Mouse (Mus musculus) myocyte (in vitro differentiated cells): Measurements from ENCODE around the gene Sfxn1.

Experiments
- CEBPB ChIP-seq: IDR thresholded peaks from 2 replicates; pipeline ENCODE4 v1.6.1; 2011; ENCODE audit warnings: mild to moderate bottlenecking, moderate library complexity; ENCODE audit not compliant: poor library complexity, insufficient read depth, severe bottlenecking
- E2F4 ChIP-seq: IDR thresholded peaks from one replicate; pipeline ENCODE4 v1.6.1; 2011; ENCODE audit warnings: mild to moderate bottlenecking, control low read depth, moderate library complexity; ENCODE audit not compliant: insufficient read depth
- MAX ChIP-seq: IDR thresholded peaks from one replicate; pipeline ENCODE4 v1.6.1; 2011; ENCODE audit warnings: low read depth, mild to moderate bottlenecking, control low read depth
- MYOD1 ChIP-seq, 3 experiments: IDR thresholded peaks; one replicate each; pipeline ENCODE4 v1.6.1; 2011; ENCODE audit warnings: control low read depth in 2 of 3, low read depth in 2 of 3, mild to moderate bottlenecking in 2 of 3, moderate library complexity in 1 of 3; ENCODE audit not compliant: insufficient read length in 2 of 3, control insufficient read depth in 1 of 3
- MYOG ChIP-seq, 3 experiments: IDR thresholded peaks; one replicate each; pipeline ENCODE4 v1.6.1; 2011; ENCODE audit warnings: control low read depth in 2 of 3, low read depth in 2 of 3, mild to moderate bottlenecking in 2 of 3; ENCODE audit not compliant: insufficient read length in 2 of 3, control insufficient read depth in 1 of 3, insufficient read depth in 1 of 3
- POLR2A ChIP-seq: IDR thresholded peaks from one replicate; pipeline ENCODE4 v1.6.1; 2011; ENCODE audit warnings: low read depth, mild to moderate bottlenecking, control low read depth, moderate library complexity; ENCODE audit not compliant: insufficient read length
- POLR2AphosphoS2 ChIP-seq: IDR thresholded peaks from one replicate; pipeline ENCODE4 v1.6.1; 2011; ENCODE audit warnings: low read depth, control low read depth; ENCODE audit not compliant: insufficient read length
- REST ChIP-seq: IDR thresholded peaks from one replicate; pipeline ENCODE4 v1.6.1; 2011; ENCODE audit warnings: mild to moderate bottlenecking, control low read depth, moderate library complexity; ENCODE audit not compliant: insufficient read depth, insufficient read length
- SRF ChIP-seq: IDR thresholded peaks from one replicate; pipeline ENCODE4 v1.6.1; 2011; ENCODE audit warnings: low read depth; ENCODE audit not compliant: control insufficient read depth, insufficient read length
- TCF12 ChIP-seq: IDR thresholded peaks from one replicate; pipeline ENCODE4 v1.6.1; 2011; ENCODE audit warnings: mild to moderate bottlenecking, control low read depth; ENCODE audit not compliant: poor library complexity, insufficient read depth, severe bottlenecking
- TCF3 ChIP-seq: IDR thresholded peaks from one replicate; pipeline ENCODE4 v1.6.1; 2011; ENCODE audit warnings: low read depth, control low read depth; ENCODE audit not compliant: insufficient read length
- USF1 ChIP-seq: IDR thresholded peaks from one replicate; pipeline ENCODE4 v1.6.1; 2011; ENCODE audit warnings: low read depth, mild to moderate bottlenecking, control low read depth, moderate library complexity

- TF ChIP-seq POLR2A (no peak), CEBPB (no peak), USF1 (no peak), MAX (no peak), MYOG (IDR thresholded peaks at IDR 0.05; ENCODE audit: control insufficient read depth in 1 of 3, insufficient read depth in 1 of 3, insufficient read length in 2 of 3, low read depth in 2 of 3) (no peak), POLR2AphosphoS2 (no peak), REST (no peak), MYOD1 (IDR thresholded peaks at IDR 0.05; ENCODE audit: control insufficient read depth in 1 of 3, insufficient read length in 2 of 3, low read depth in 2 of 3) (no peak), E2F4 (no peak), TCF12 (no peak), SRF (no peak), TCF3 (no peak)
These were observed 16.2 kb upstream of the Sfxn1 start, which contains the start of gene Drd1 for GRCm38 (mm10) chr13:54055448-54055861.
